Mouse (Mus musculus): ENCODE results near the gene Inca1. TPM values are rescaled to one million over a fixed set of nuclear protein-coding genes. Genes with fewer than 3 reads are reported as not detected.

Inca1 gene
- polyA plus RNA-seq, 1 experiment from 2014 or later, result 0.63 TPM

- DNase-seq (ENCODE audit: low spot score) (no peak), ATAC-seq (ENCODE audit: low FRiP score) (no peak)
- Histone ChIP-seq H3K27me3 (ENCODE audit: control insufficient read depth, insufficient read depth, low read length) (no peaks in the 10 kb centered on the region), H3K4me1 (replicated peaks; ENCODE audit: control insufficient read depth, insufficient read depth, low read length) (peaks cover 5% of the 10 kb centered on the region), H3K4me3 (ENCODE audit: low read depth, low read length) (no peak overlapping the region), H3K4me2 (replicated peaks; ENCODE audit: low read depth, low read length) (no peak overlapping the region), H3K36me3 (ENCODE audit: control insufficient read depth, insufficient read depth, low read length) (no peaks in the 10 kb centered on the region), H3K27ac (ENCODE audit: low read depth, low read length) (no peak overlapping the region), H3K9me3 (ENCODE audit: control insufficient read depth, low read length) (no peaks in the 10 kb centered on the region), H3K9ac (ENCODE audit: low read depth, low read length) (no peak overlapping the region)
- WGBS, result 92% methylated on average over 6 of the region's 6 CpGs
Observed at GRCm38 (mm10) chr11:70643051-70643450, 56.9 kb downstream of the Inca1 start.

DNA sequence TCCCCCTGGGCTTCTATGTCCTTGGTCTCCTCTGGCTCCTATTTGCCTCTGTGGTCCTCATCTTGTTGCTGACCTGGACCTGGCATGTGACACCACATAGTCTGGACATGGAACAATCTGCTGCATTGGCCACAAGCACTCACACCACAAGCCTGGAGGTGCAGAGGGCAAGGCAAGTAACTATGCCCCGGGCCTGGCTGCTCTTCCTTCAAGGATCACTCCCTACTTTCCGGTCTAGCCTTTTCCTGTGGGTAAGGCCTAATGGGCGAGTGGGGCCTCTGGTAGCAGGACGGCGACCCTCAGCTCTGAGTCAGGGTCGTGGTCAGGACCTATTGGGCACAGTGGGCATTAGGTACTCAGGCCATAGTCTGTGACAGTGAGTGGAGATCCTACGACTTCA is 58.7 kb downstream of the Inca1 start:
- Histone ChIP-seq H3K27me3 (ENCODE audit: control insufficient read depth, insufficient read depth, low read length) (no peaks in the 10 kb centered on the region), H3K4me2 (replicated peaks; ENCODE audit: low read depth, low read length) (no peak overlapping the region), H3K27ac (ENCODE audit: low read depth, low read length) (no peak overlapping the region), H3K9ac (ENCODE audit: low read depth, low read length) (no peak overlapping the region), H3K4me1 (replicated peaks; ENCODE audit: control insufficient read depth, insufficient read depth, low read length) (peaks cover 5% of the 10 kb centered on the region; the same call in 1 of the 2 replicates), H3K36me3 (ENCODE audit: control insufficient read depth, insufficient read depth, low read length) (no peaks in the 10 kb centered on the region), H3K9me3 (ENCODE audit: control insufficient read depth, low read length) (no peaks in the 10 kb centered on the region), H3K4me3 (ENCODE audit: low read depth, low read length) (no peak overlapping the region)
- no peak for DNase-seq (ENCODE audit: low spot score)
- ATAC-seq (ENCODE audit: low FRiP score), result no peak
- WGBS, result 83% methylated on average over 7 of the region's 7 CpGs

- no peak overlapping the region for H3K4me2 ChIP-seq (replicated peaks; ENCODE audit: low read depth, low read length)
- H3K4me1 ChIP-seq (replicated peaks; ENCODE audit: control insufficient read depth, insufficient read depth, low read length), result no peaks in the 10 kb centered on the region
- H3K27ac ChIP-seq (ENCODE audit: low read depth, low read length), result no peak overlapping the region
- DNase-seq (ENCODE audit: low spot score) (no peak), ATAC-seq (ENCODE audit: low FRiP score) (no peak)
- 85% methylated on average over 8 of the region's 8 CpGs for WGBS
- H3K27me3 ChIP-seq (ENCODE audit: control insufficient read depth, insufficient read depth, low read length), result no peaks in the 10 kb centered on the region
- H3K4me3 ChIP-seq (ENCODE audit: low read depth, low read length), result no peak overlapping the region
- no peak overlapping the region for H3K9ac ChIP-seq (ENCODE audit: low read depth, low read length)
- no peaks in the 10 kb centered on the region for H3K36me3 ChIP-seq (ENCODE audit: control insufficient read depth, insufficient read depth, low read length)
- H3K9me3 ChIP-seq (ENCODE audit: control insufficient read depth, low read length), result no peaks in the 10 kb centered on the region
Observed at GRCm38 (mm10) chr11:70639976-70640375, 60.0 kb downstream of the Inca1 start.

GRCm38 (mm10) chr11:70638714-70639278 is 61.2 kb downstream of the Inca1 start, which contains the start of gene Gp1ba:
TSS of gene Gp1ba (plus strand) at chr11:70639122.
- ATAC-seq (ENCODE audit: low FRiP score) (no peak), DNase-seq (ENCODE audit: low spot score) (no peak)
- Histone ChIP-seq H3K36me3 (ENCODE audit: control insufficient read depth, insufficient read depth, low read length) (no peaks in the 10 kb centered on the region), H3K4me1 (replicated peaks; ENCODE audit: control insufficient read depth, insufficient read depth, low read length) (no peaks in the 10 kb centered on the region), H3K9ac (ENCODE audit: low read depth, low read length) (no peak within 1 kb of the TSS), H3K27ac (ENCODE audit: low read depth, low read length) (no peak within 1 kb of the TSS), H3K4me2 (replicated peaks; ENCODE audit: low read depth, low read length) (no peak within 1 kb of the TSS), H3K4me3 (ENCODE audit: low read depth, low read length) (no peak within 1 kb of the TSS), H3K27me3 (ENCODE audit: control insufficient read depth, insufficient read depth, low read length) (no peaks in the 10 kb centered on the region), H3K9me3 (ENCODE audit: control insufficient read depth, low read length) (no peaks in the 10 kb centered on the region)
- WGBS, result 51% methylated on average over 5 of the region's 5 CpGs

Other genes with a start within 250 kb of the Inca1 start
- 40.2 and 42.0 TPM in 2 replicates for gene Med11, start 248.2 kb downstream of the Inca1 start, polyA plus RNA-seq (2014; fragmentation: Nextera tagmentation; extraction: Ambion mirVana)
- 0.22 and 0.43 TPM in 2 replicates for gene Zmynd15, start 240.7 kb downstream of the Inca1 start, polyA plus RNA-seq (2014; fragmentation: Nextera tagmentation; extraction: Ambion mirVana)
- 0.42 and 1.2 TPM in 2 replicates for gene Cxcl16, start 240.2 kb downstream of the Inca1 start, polyA plus RNA-seq (2014; fragmentation: Nextera tagmentation; extraction: Ambion mirVana)
- gene Tm4sf5, start 194.9 kb downstream of the Inca1 start, polyA plus RNA-seq (2014; fragmentation: Nextera tagmentation; extraction: Ambion mirVana), result 0.45 TPM in 1 of 2 replicates, not detected in the other
- gene Vmo1, start 185.5 kb downstream of the Inca1 start, polyA plus RNA-seq (2014; fragmentation: Nextera tagmentation; extraction: Ambion mirVana), result 0.36 TPM in 1 of 2 replicates, not detected in the other
- gene Gltpd2, start 181.0 kb downstream of the Inca1 start, polyA plus RNA-seq (2014; fragmentation: Nextera tagmentation; extraction: Ambion mirVana), result 0.14 and 0.45 TPM in 2 replicates
- 895 and 918 TPM in 2 replicates for gene Psmb6, start 174.8 kb downstream of the Inca1 start, polyA plus RNA-seq (2014; fragmentation: Nextera tagmentation; extraction: Ambion mirVana)
- not detected in 2 replicates for gene Gm40193, start 167.2 kb downstream of the Inca1 start, polyA plus RNA-seq (2014; fragmentation: Nextera tagmentation; extraction: Ambion mirVana)
- gene Pld2, start 160.1 kb downstream of the Inca1 start, polyA plus RNA-seq (2014; fragmentation: Nextera tagmentation; extraction: Ambion mirVana), result 2.5 and 2.9 TPM in 2 replicates
- gene Mink1, start 137.3 kb downstream of the Inca1 start, polyA plus RNA-seq (2014; fragmentation: Nextera tagmentation; extraction: Ambion mirVana), result 11.9 and 17.6 TPM in 2 replicates
- gene 4930544D05Rik, start 84.3 kb downstream of the Inca1 start, polyA plus RNA-seq (2014; fragmentation: Nextera tagmentation; extraction: Ambion mirVana), result not detected in 2 replicates
- not detected in 2 replicates for gene Chrne, start 80.9 kb downstream of the Inca1 start, polyA plus RNA-seq (2014; fragmentation: Nextera tagmentation; extraction: Ambion mirVana)
- 0.64 and 1.2 TPM in 2 replicates for gene Gp1ba, start 61.0 kb downstream of the Inca1 start, polyA plus RNA-seq (2014; fragmentation: Nextera tagmentation; extraction: Ambion mirVana)
- 86.6 and 94.3 TPM in 2 replicates for gene Rnf167, start 52.9 kb downstream of the Inca1 start, polyA plus RNA-seq (2014; fragmentation: Nextera tagmentation; extraction: Ambion mirVana)
- 138 and 145 TPM in 2 replicates for gene Slc25a11, start 52.7 kb downstream of the Inca1 start, polyA plus RNA-seq (2014; fragmentation: Nextera tagmentation; extraction: Ambion mirVana)
- 1,409 and 1,523 TPM in 2 replicates for gene Pfn1, start 45.5 kb downstream of the Inca1 start, polyA plus RNA-seq (2014; fragmentation: Nextera tagmentation; extraction: Ambion mirVana)
- gene Eno3, start 43.0 kb downstream of the Inca1 start, polyA plus RNA-seq (2014; fragmentation: Nextera tagmentation; extraction: Ambion mirVana), result 23.2 and 26.2 TPM in 2 replicates
- gene Spag7, start 30.7 kb downstream of the Inca1 start, polyA plus RNA-seq (2014; fragmentation: Nextera tagmentation; extraction: Ambion mirVana), result 151 and 176 TPM in 2 replicates
- gene Camta2, start 12.1 kb downstream of the Inca1 start, polyA plus RNA-seq (2014; fragmentation: Nextera tagmentation; extraction: Ambion mirVana), result 8.2 and 9.2 TPM in 2 replicates
- 5.9 and 6.0 TPM in 2 replicates for gene Kif1c, start 393 bp upstream of the Inca1 start, polyA plus RNA-seq (2014; fragmentation: Nextera tagmentation; extraction: Ambion mirVana)
- 9.0 and 11.1 TPM in 2 replicates for gene Zfp3, start 64.1 kb upstream of the Inca1 start, polyA plus RNA-seq (2014; fragmentation: Nextera tagmentation; extraction: Ambion mirVana)
- 0.22 TPM in 1 of 2 replicates, not detected in the other for gene Scimp, start 112.4 kb upstream of the Inca1 start, polyA plus RNA-seq (2014; fragmentation: Nextera tagmentation; extraction: Ambion mirVana)
- 43.0 and 48.6 TPM in 2 replicates for gene Rabep1, start 144.6 kb upstream of the Inca1 start, polyA plus RNA-seq (2014; fragmentation: Nextera tagmentation; extraction: Ambion mirVana)